Mouse (Mus musculus) heart, embryonic 11.5 days (tissue): ENCODE results near the gene Mzf1. TPM values are rescaled to one million over a fixed set of nuclear protein-coding genes. Genes with fewer than 3 reads are reported as not detected.

ENCODE experiments used
- ATAC-seq: fragments of 200-750 bp; cut with Nextera tagmentation; replicated peaks from 2 replicates; pipeline ENCODE4 v1.8.0; 2017; ENCODE audit warnings: moderate library complexity; ENCODE audit not compliant: insufficient number of reproducible peaks, low FRiP score, low TSS enrichment
- H3K27ac ChIP-seq: fragments of 300-500 bp; sonication (generic); 2 replicates; pipeline ENCODE4 v1.5.1; 2014; ENCODE audit warnings: mild to moderate bottlenecking, low read depth, low read length
- H3K27me3 ChIP-seq: fragments of 300-500 bp; sonication (generic); 2 replicates; pipeline ENCODE4 v1.6.1; 2014; ENCODE audit warnings: mild to moderate bottlenecking, low read length, mixed read lengths; ENCODE audit not compliant: control insufficient read depth, insufficient read depth
- H3K36me3 ChIP-seq: fragments of 300-500 bp; sonication (generic); 2 replicates; pipeline ENCODE4 v1.6.1; 2014; ENCODE audit warnings: mild to moderate bottlenecking, low read length, moderate library complexity, mixed read lengths; ENCODE audit not compliant: control insufficient read depth, insufficient read depth
- H3K4me1 ChIP-seq: fragments of 300-500 bp; sonication (generic); 2 replicates; pipeline ENCODE4 v1.6.1; 2014; ENCODE audit warnings: low read length; ENCODE audit not compliant: control insufficient read depth, insufficient read depth
- H3K4me2 ChIP-seq: fragments of 300-500 bp; sonication (generic); 2 replicates; pipeline ENCODE4 v1.6.1; 2014; ENCODE audit warnings: mild to moderate bottlenecking, moderate library complexity
- H3K4me3 ChIP-seq: fragments of 300-500 bp; sonication (generic); 2 replicates; pipeline ENCODE4 v1.5.1; 2014; ENCODE audit warnings: low read depth, low read length
- H3K9ac ChIP-seq: fragments of 300-500 bp; sonication (generic); 2 replicates; pipeline ENCODE4 v1.6.1; 2014; ENCODE audit warnings: mild to moderate bottlenecking, low read depth, low read length, moderate library complexity
- H3K9me3 ChIP-seq: fragments of 300-500 bp; sonication (generic); replicated peaks from 2 replicates; pipeline ENCODE4 v1.6.1; 2016; ENCODE audit warnings: low read length; ENCODE audit not compliant: control insufficient read depth
- WGBS: fragments of 180-500 bp; shearing (Covaris S2); extraction: QIAGEN DNeasy Blood & Tissue Kit; methylation state at CpG from one replicate; pipeline ENCODE4 v1.1.7; 2014; ENCODE audit not compliant: insufficient replicate concordance; 5-methylcytosine and 5-hydroxymethylcytosine counted together
- polyA plus RNA-seq: library from polyadenylated mRNA; unstranded; fragments of >200 nt; fragmentation: Nextera tagmentation; extraction: Ambion mirVana; gene quantifications from 2 replicates; pipeline ENCODE4 v1.2.1, GENCODE M21; 2014

Mzf1 gene
- polyA plus RNA-seq, 1 experiment from 2014 or later = 1.7 TPM

- Histone ChIP-seq H3K36me3 (no peaks in the 10 kb centered on the region), H3K9ac (no peak overlapping the region), H3K4me1 (peaks cover 5% of the 10 kb centered on the region; the same call in 1 of the 2 replicates), H3K27ac (no peak overlapping the region), H3K9me3 (no peaks in the 10 kb centered on the region), H3K4me3 (no peak overlapping the region), H3K27me3 (no peaks in the 10 kb centered on the region), H3K4me2 (no peak overlapping the region)
- WGBS = 78% methylated on average over 1 of the region's 1 CpGs
- ATAC-seq = no peak
These were observed 39.3 kb downstream of the Mzf1 start for GRCm38 (mm10) chr7:13015217-13015616.

- ATAC-seq = no peak
- Histone ChIP-seq H3K36me3 (no peaks in the 10 kb centered on the region), H3K27ac (no peak overlapping the region), H3K4me3 (no peak overlapping the region), H3K4me2 (no peak overlapping the region), H3K9me3 (no peaks in the 10 kb centered on the region), H3K27me3 (no peaks in the 10 kb centered on the region), H3K9ac (no peak overlapping the region), H3K4me1 (peaks cover 6% of the 10 kb centered on the region; the same call in 1 of the 2 replicates)
- 26% methylated on average over 6 of the region's 6 CpGs for WGBS
These were observed 40.2 kb downstream of the Mzf1 start for GRCm38 (mm10) chr7:13014275-13014839.

- no peak for ATAC-seq
These were observed 40.9 kb downstream of the Mzf1 start for GRCm38 (mm10) chr7:13013671-13014070.

GRCm38 (mm10) chr7:13010005-13010908 is 44.3 kb downstream of the Mzf1 start, which contains the start of gene Zbtb45:
Zbtb45 (minus strand) TSS chr7:13010034.
- Histone ChIP-seq H3K36me3 (no peaks in the 10 kb centered on the region), H3K4me1 (peaks cover 13% of the 10 kb centered on the region; the same call in 1 of the 2 replicates), H3K4me2 (peak within 1 kb of the TSS; percentile 93), H3K27ac (peak within 1 kb of the TSS; percentile 94), H3K27me3 (peaks cover 14% of the 10 kb centered on the region), H3K9ac (peak within 1 kb of the TSS; percentile 91), H3K9me3 (no peaks in the 10 kb centered on the region), H3K4me3 (peak within 1 kb of the TSS; percentile 70)
- no peak; the same call in 1 of the 2 replicates for ATAC-seq
- WGBS = 15% methylated on average over 26 of the region's 26 CpGs

More at GRCm38 (mm10) chr7:13013671-13014070, 40.9 kb downstream of the Mzf1 start:
- peaks cover 6% of the 10 kb centered on the region; the same call in 1 of the 2 replicates for H3K4me1 ChIP-seq
- H3K4me2 ChIP-seq = no peak overlapping the region
- H3K4me3 ChIP-seq = no peak overlapping the region
- no peak overlapping the region for H3K27ac ChIP-seq
- no peaks in the 10 kb centered on the region for H3K27me3 ChIP-seq
- 59% methylated on average over 4 of the region's 4 CpGs for WGBS
- no peak overlapping the region for H3K9ac ChIP-seq
- H3K36me3 ChIP-seq = no peaks in the 10 kb centered on the region
- H3K9me3 ChIP-seq = no peaks in the 10 kb centered on the region

GRCm38 (mm10) chr7:13009143-13010004 is 45.2 kb downstream of the Mzf1 start:
- Histone ChIP-seq H3K36me3 (no peaks in the 10 kb centered on the region), H3K9ac (peak overlapping the region; percentile 91), H3K9me3 (no peaks in the 10 kb centered on the region), H3K27me3 (peaks cover 14% of the 10 kb centered on the region), H3K4me2 (peak overlapping the region; percentile 93), H3K27ac (peak overlapping the region; percentile 94), H3K4me1 (peaks cover 13% of the 10 kb centered on the region; the same call in 1 of the 2 replicates), H3K4me3 (peak overlapping the region; percentile 70)
- peak; percentile 81 for ATAC-seq
- 1% methylated on average over 42 of the region's 42 CpGs for WGBS

- Histone ChIP-seq H3K4me3 (peak overlapping the region; percentile 19; the same call in 1 of the 2 replicates), H3K36me3 (no peaks in the 10 kb centered on the region), H3K4me2 (peak overlapping the region; percentile 44), H3K4me1 (peaks cover 13% of the 10 kb centered on the region; the same call in 1 of the 2 replicates), H3K9ac (peak overlapping the region; percentile 58; the same call in 1 of the 2 replicates), H3K27me3 (peaks cover 14% of the 10 kb centered on the region), H3K27ac (no peak overlapping the region), H3K9me3 (no peaks in the 10 kb centered on the region)
- ATAC-seq = no peak
- 30% methylated on average over 57 of the region's 57 CpGs for WGBS
These were observed 47.0 kb downstream of the Mzf1 start for GRCm38 (mm10) chr7:13007341-13008092.

- no peak overlapping the region for H3K4me2 ChIP-seq
- H3K9ac ChIP-seq = no peak overlapping the region
- no peak for ATAC-seq
These were observed 48.0 kb downstream of the Mzf1 start for GRCm38 (mm10) chr7:13006531-13006930.

More at GRCm38 (mm10) chr7:13006531-13006930, 48.0 kb downstream of the Mzf1 start:
- Histone ChIP-seq H3K27me3 (peaks cover 14% of the 10 kb centered on the region), H3K4me1 (peaks cover 13% of the 10 kb centered on the region; the same call in 1 of the 2 replicates), H3K36me3 (no peaks in the 10 kb centered on the region), H3K9me3 (no peaks in the 10 kb centered on the region), H3K4me3 (no peak overlapping the region), H3K27ac (no peak overlapping the region)
- WGBS = 84% methylated on average over 10 of the region's 10 CpGs
